Mouse (Mus musculus): ENCODE measurements around the gene Rnf123. TPM values are rescaled to one million over a fixed set of nuclear protein-coding genes. Genes with fewer than 3 reads are reported as not detected.

Rnf123 gene
- polyA plus RNA-seq, 1 experiment: 33.4 TPM

GRCm38 (mm10) chr9:108095518-108095917 is 12.4 kb upstream of the Rnf123 start:
- peak overlapping the region; percentile 16 for H3ac ChIP-seq (ENCODE audit: control insufficient read depth, insufficient read length)
- peak overlapping the region; percentile 100 for H3K4me2 ChIP-seq (ENCODE audit: low read depth)
- H3K4me3 ChIP-seq: peak overlapping the region; percentile 66
- no peaks in the 10 kb centered on the region for H3K36me3 ChIP-seq (ENCODE audit: control insufficient read depth, insufficient read depth)
- no peaks in the 10 kb centered on the region for H3K79me2 ChIP-seq (ENCODE audit: control insufficient read depth, insufficient read depth)
- TF ChIP-seq MAX (IDR thresholded peaks at IDR 0.05; ENCODE audit: low read depth) (no peak), E2F4 (IDR thresholded peaks at IDR 0.05; ENCODE audit: insufficient read depth) (no peak), MYOG (IDR thresholded peaks at IDR 0.05; ENCODE audit: control insufficient read depth in 1 of 3, insufficient read depth in 1 of 3, insufficient read length in 2 of 3, low read depth in 2 of 3) (no peak), SRF (IDR thresholded peaks at IDR 0.05; ENCODE audit: control insufficient read depth, insufficient read length, low read depth) (no peak), MYOD1 (IDR thresholded peaks at IDR 0.05; ENCODE audit: control insufficient read depth in 1 of 3, insufficient read length in 2 of 3, low read depth in 2 of 3) (no peak), TCF3 (IDR thresholded peaks at IDR 0.05; ENCODE audit: insufficient read length, low read depth) (no peak), REST (IDR thresholded peaks at IDR 0.05; ENCODE audit: insufficient read depth, insufficient read length) (no peak), CEBPB (IDR thresholded peaks at IDR 0.05; ENCODE audit: insufficient read depth, poor library complexity, severe bottlenecking) (no peak), USF1 (IDR thresholded peaks at IDR 0.05; ENCODE audit: low read depth) (no peak), TCF12 (IDR thresholded peaks at IDR 0.05; ENCODE audit: insufficient read depth, poor library complexity, severe bottlenecking) (no peak), POLR2AphosphoS2 (IDR thresholded peaks at IDR 0.05; ENCODE audit: insufficient read length, low read depth) (no peak), POLR2A (IDR thresholded peaks at IDR 0.05; ENCODE audit: insufficient read length, low read depth) (no peak)
- H3K27me3 ChIP-seq (ENCODE audit: control insufficient read depth, insufficient read depth, insufficient read length): no peaks in the 10 kb centered on the region

- TF ChIP-seq SRF (IDR thresholded peaks at IDR 0.05; ENCODE audit: control insufficient read depth, insufficient read length, low read depth) (peak; percentile 14), TCF12 (IDR thresholded peaks at IDR 0.05; ENCODE audit: insufficient read depth, poor library complexity, severe bottlenecking) (no peak), USF1 (IDR thresholded peaks at IDR 0.05; ENCODE audit: low read depth) (no peak), REST (IDR thresholded peaks at IDR 0.05; ENCODE audit: insufficient read depth, insufficient read length) (no peak)
- H3K4me3 ChIP-seq: peak overlapping the region; percentile 66
Observed at GRCm38 (mm10) chr9:108094998-108095411, 11.9 kb upstream of the Rnf123 start.

GRCm38 (mm10) chr9:108094184-108094941 is 11.2 kb upstream of the Rnf123 start, which contains the start of gene Apeh:
Apeh (minus strand) TSS chr9:108094606.
- peak within 1 kb of the TSS; percentile 100 for H3K4me2 ChIP-seq (ENCODE audit: low read depth)
- TF ChIP-seq POLR2AphosphoS2 (IDR thresholded peaks at IDR 0.05; ENCODE audit: insufficient read length, low read depth) (peak; percentile 39), USF1 (IDR thresholded peaks at IDR 0.05; ENCODE audit: low read depth) (no peak), POLR2A (IDR thresholded peaks at IDR 0.05; ENCODE audit: insufficient read length, low read depth) (peak; percentile 69)
- peak within 1 kb of the TSS; percentile 66 for H3K4me3 ChIP-seq
- H3K79me2 ChIP-seq (ENCODE audit: control insufficient read depth, insufficient read depth): no peaks in the 10 kb centered on the region
- no peaks in the 10 kb centered on the region for H3K27me3 ChIP-seq (ENCODE audit: control insufficient read depth, insufficient read depth, insufficient read length)
- no peaks in the 10 kb centered on the region for H3K36me3 ChIP-seq (ENCODE audit: control insufficient read depth, insufficient read depth)
- H3ac ChIP-seq (ENCODE audit: control insufficient read depth, insufficient read length): peak within 1 kb of the TSS; percentile 16

More at GRCm38 (mm10) chr9:108094998-108095411, 11.9 kb upstream of the Rnf123 start:
- Histone ChIP-seq H3K27me3 (ENCODE audit: control insufficient read depth, insufficient read depth, insufficient read length) (no peaks in the 10 kb centered on the region), H3ac (ENCODE audit: control insufficient read depth, insufficient read length) (peak overlapping the region; percentile 16), H3K36me3 (ENCODE audit: control insufficient read depth, insufficient read depth) (no peaks in the 10 kb centered on the region), H3K79me2 (ENCODE audit: control insufficient read depth, insufficient read depth) (no peaks in the 10 kb centered on the region), H3K4me2 (ENCODE audit: low read depth) (peak overlapping the region; percentile 100)

- Histone ChIP-seq H3K79me2 (ENCODE audit: control insufficient read depth, insufficient read depth) (no peaks in the 10 kb centered on the region), H3ac (ENCODE audit: control insufficient read depth, insufficient read length) (peak overlapping the region; percentile 16), H3K27me3 (ENCODE audit: control insufficient read depth, insufficient read depth, insufficient read length) (no peaks in the 10 kb centered on the region), H3K4me3 (peak overlapping the region; percentile 66), H3K4me2 (ENCODE audit: low read depth) (peak overlapping the region; percentile 86), H3K36me3 (ENCODE audit: control insufficient read depth, insufficient read depth) (no peaks in the 10 kb centered on the region)
- TF ChIP-seq TCF3 (IDR thresholded peaks at IDR 0.05; ENCODE audit: insufficient read length, low read depth) (no peak), MYOG (IDR thresholded peaks at IDR 0.05; ENCODE audit: control insufficient read depth in 1 of 3, insufficient read depth in 1 of 3, insufficient read length in 2 of 3, low read depth in 2 of 3) (no peak), USF1 (IDR thresholded peaks at IDR 0.05; ENCODE audit: low read depth) (no peak), TCF12 (IDR thresholded peaks at IDR 0.05; ENCODE audit: insufficient read depth, poor library complexity, severe bottlenecking) (no peak), POLR2A (IDR thresholded peaks at IDR 0.05; ENCODE audit: insufficient read length, low read depth) (no peak), MYOD1 (IDR thresholded peaks at IDR 0.05; ENCODE audit: control insufficient read depth in 1 of 3, insufficient read length in 2 of 3, low read depth in 2 of 3) (no peak), E2F4 (IDR thresholded peaks at IDR 0.05; ENCODE audit: insufficient read depth) (no peak), SRF (IDR thresholded peaks at IDR 0.05; ENCODE audit: control insufficient read depth, insufficient read length, low read depth) (no peak), REST (IDR thresholded peaks at IDR 0.05; ENCODE audit: insufficient read depth, insufficient read length) (no peak), MAX (IDR thresholded peaks at IDR 0.05; ENCODE audit: low read depth) (no peak), POLR2AphosphoS2 (IDR thresholded peaks at IDR 0.05; ENCODE audit: insufficient read length, low read depth) (no peak), CEBPB (IDR thresholded peaks at IDR 0.05; ENCODE audit: insufficient read depth, poor library complexity, severe bottlenecking) (no peak)
Observed at GRCm38 (mm10) chr9:108093586-108093985, 10.4 kb upstream of the Rnf123 start.

GRCm38 (mm10) chr9:108090611-108091120 is 7.5 kb upstream of the Rnf123 start:
- no peak overlapping the region for H3ac ChIP-seq (ENCODE audit: control insufficient read depth, insufficient read length)

More at GRCm38 (mm10) chr9:108090611-108091120, 7.5 kb upstream of the Rnf123 start:
- Histone ChIP-seq H3K36me3 (ENCODE audit: control insufficient read depth, insufficient read depth) (peaks cover 5% of the 10 kb centered on the region), H3K4me2 (ENCODE audit: low read depth) (no peak overlapping the region), H3K4me3 (no peak overlapping the region), H3K27me3 (ENCODE audit: control insufficient read depth, insufficient read depth, insufficient read length) (no peaks in the 10 kb centered on the region), H3K79me2 (ENCODE audit: control insufficient read depth, insufficient read depth) (no peaks in the 10 kb centered on the region)
- TF ChIP-seq POLR2AphosphoS2 (IDR thresholded peaks at IDR 0.05; ENCODE audit: insufficient read length, low read depth) (no peak), MYOG (IDR thresholded peaks at IDR 0.05; ENCODE audit: control insufficient read depth in 1 of 3, insufficient read depth in 1 of 3, insufficient read length in 2 of 3, low read depth in 2 of 3) (no peak), E2F4 (IDR thresholded peaks at IDR 0.05; ENCODE audit: insufficient read depth) (no peak), REST (IDR thresholded peaks at IDR 0.05; ENCODE audit: insufficient read depth, insufficient read length) (no peak), MYOD1 (IDR thresholded peaks at IDR 0.05; ENCODE audit: control insufficient read depth in 1 of 3, insufficient read length in 2 of 3, low read depth in 2 of 3) (no peak), TCF12 (IDR thresholded peaks at IDR 0.05; ENCODE audit: insufficient read depth, poor library complexity, severe bottlenecking) (no peak), SRF (IDR thresholded peaks at IDR 0.05; ENCODE audit: control insufficient read depth, insufficient read length, low read depth) (no peak), CEBPB (IDR thresholded peaks at IDR 0.05; ENCODE audit: insufficient read depth, poor library complexity, severe bottlenecking) (no peak), USF1 (IDR thresholded peaks at IDR 0.05; ENCODE audit: low read depth) (no peak), MAX (IDR thresholded peaks at IDR 0.05; ENCODE audit: low read depth) (no peak), POLR2A (IDR thresholded peaks at IDR 0.05; ENCODE audit: insufficient read length, low read depth) (no peak), TCF3 (IDR thresholded peaks at IDR 0.05; ENCODE audit: insufficient read length, low read depth) (no peak)

All from myocyte (in vitro differentiated cells).